Mouse (Mus musculus) embryonic facial prominence, embryonic 12.5 days (tissue): ENCODE data around the gene Rsad1. TPM values are rescaled to one million over a fixed set of nuclear protein-coding genes. Genes with fewer than 3 reads are reported as not detected.

Source experiments
- ATAC-seq: fragments of 200-750 bp; cut with Nextera tagmentation; 2 replicates; pipeline ENCODE4 v1.8.0; 2017; ENCODE audit not compliant: insufficient number of reproducible peaks, insufficient read depth, low FRiP score, low TSS enrichment
- H3K27ac ChIP-seq: fragments of 300-500 bp; sonication (generic); 2 replicates; pipeline ENCODE4 v1.5.1; 2016; ENCODE audit warnings: mild to moderate bottlenecking
- H3K27me3 ChIP-seq: fragments of 300-500 bp; sonication (generic); 2 replicates; pipeline ENCODE4 v1.6.1; 2016; ENCODE audit warnings: mild to moderate bottlenecking, moderate library complexity
- H3K36me3 ChIP-seq: fragments of 300-500 bp; sonication (generic); 2 replicates; pipeline ENCODE4 v1.6.1; 2016; ENCODE audit warnings: mild to moderate bottlenecking
- H3K4me1 ChIP-seq: fragments of 300-500 bp; sonication (generic); 2 replicates; pipeline ENCODE4 v1.6.1; 2016
- H3K4me2 ChIP-seq: fragments of 300-500 bp; sonication (generic); replicated peaks from 2 replicates; pipeline ENCODE4 v1.6.1; 2016; ENCODE audit warnings: mild to moderate bottlenecking, moderate library complexity
- H3K4me3 ChIP-seq: fragments of 300-500 bp; sonication (generic); 2 replicates; pipeline ENCODE4 v1.5.1; 2016; ENCODE audit warnings: mild to moderate bottlenecking
- H3K9ac ChIP-seq: fragments of 300-500 bp; sonication (generic); 2 replicates; pipeline ENCODE4 v1.6.1; 2016; ENCODE audit warnings: mild to moderate bottlenecking, moderate library complexity
- H3K9me3 ChIP-seq: fragments of 300-500 bp; sonication (generic); 2 replicates; pipeline ENCODE4 v1.6.1; 2016; ENCODE audit warnings: mild to moderate bottlenecking, moderate library complexity
- WGBS: fragments of 180-500 bp; shearing (Covaris S2); methylation state at CpG from one replicate; pipeline ENCODE4 v1.1.7; 2016; 5-methylcytosine and 5-hydroxymethylcytosine counted together
- polyA plus RNA-seq: library from polyadenylated mRNA; unstranded; fragments of >200 nt; fragmentation: Nextera tagmentation; extraction: Ambion mirVana; gene quantifications from 2 replicates; pipeline ENCODE4 v1.2.1, GENCODE M21; 2016

The Rsad1 gene
- 5.0 and 5.7 TPM in 2 replicates for polyA plus RNA-seq

DNA sequence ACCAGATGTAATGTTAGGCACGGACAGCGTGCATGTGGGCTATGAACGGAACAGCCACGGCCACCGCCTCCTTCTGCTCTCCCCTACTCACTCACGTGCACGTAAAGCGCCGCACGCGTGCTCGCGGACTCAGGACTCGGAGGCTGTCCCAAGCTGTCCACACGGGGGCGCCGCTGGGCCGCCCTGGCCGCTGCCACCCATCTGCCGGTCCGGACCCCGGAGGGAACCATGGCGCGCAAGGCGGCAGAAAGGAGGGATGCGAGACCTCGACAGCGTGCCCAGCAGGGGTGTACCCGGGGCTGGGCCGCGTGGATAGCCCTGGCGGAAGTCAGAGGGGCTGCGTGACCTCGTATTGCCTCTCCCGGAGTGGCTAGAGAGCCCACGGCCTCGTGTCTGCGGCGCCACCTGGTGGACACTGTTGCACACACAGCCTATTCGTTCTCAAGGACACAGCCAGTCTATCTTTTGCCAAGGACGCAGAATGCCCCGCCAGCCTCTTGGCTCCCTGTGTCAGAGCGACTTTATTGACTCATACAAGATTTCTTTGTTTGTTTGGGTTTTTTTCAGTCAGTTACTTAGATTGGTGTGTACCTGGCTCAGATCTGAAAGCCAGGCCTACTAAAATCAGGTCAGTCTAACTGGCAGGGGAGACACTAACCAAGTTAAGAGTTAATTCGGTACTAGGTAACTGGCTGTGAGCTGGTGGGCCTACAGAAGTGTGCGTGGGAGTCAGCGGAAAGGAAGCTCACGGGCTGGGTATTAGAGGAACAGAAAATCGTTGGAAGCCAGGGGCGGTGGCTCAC is at the start of gene Rsad1:
Rsad1 (minus strand) TSS at position 368 of the 803 bp plus-strand sequence.
- peak; percentile 73 for ATAC-seq
- Histone ChIP-seq H3K27ac (peak within 1 kb of the TSS; percentile 87), H3K27me3 (no peaks in the 10 kb centered on the region), H3K4me1 (peaks cover 17% of the 10 kb centered on the region; the same call in 1 of the 2 replicates), H3K4me2 (peak within 1 kb of the TSS; percentile 92), H3K36me3 (no peaks in the 10 kb centered on the region), H3K4me3 (peak within 1 kb of the TSS; percentile 62), H3K9ac (peak within 1 kb of the TSS; percentile 61), H3K9me3 (0 out of 2 replicates have a peak, but pooled peaks cover 4% of the 10 kb centered on the region)
- WGBS: 4% methylated on average over 49 of the region's 49 CpGs

GRCm38 (mm10) chr11:94598437-94599120 is 49.5 kb upstream of the Rsad1 start:
- ATAC-seq: no peak
- 53% methylated on average over 6 of the region's 6 CpGs for WGBS
- H3K27ac ChIP-seq: no peak overlapping the region
- H3K27me3 ChIP-seq: no peaks in the 10 kb centered on the region
- no peak overlapping the region for H3K4me2 ChIP-seq
- H3K9me3 ChIP-seq: no peaks in the 10 kb centered on the region
- H3K4me3 ChIP-seq: no peak overlapping the region
- H3K36me3 ChIP-seq: 0 out of 2 replicates have a peak, but pooled peaks cover 7% of the 10 kb centered on the region
- peaks cover 14% of the 10 kb centered on the region for H3K4me1 ChIP-seq
- H3K9ac ChIP-seq: 0 out of 2 replicates have a peak overlapping the region, but pooled peaks have one; percentile 7

- 0 out of 2 replicates have a peak, but pooled peaks cover 7% of the 10 kb centered on the region for H3K36me3 ChIP-seq
- H3K4me1 ChIP-seq: peaks cover 15% of the 10 kb centered on the region
- H3K27ac ChIP-seq: no peak overlapping the region
- no peaks in the 10 kb centered on the region for H3K27me3 ChIP-seq
- H3K9ac ChIP-seq: no peak overlapping the region
- no peak for ATAC-seq
- no peaks in the 10 kb centered on the region for H3K9me3 ChIP-seq
- no peak overlapping the region for H3K4me3 ChIP-seq
- WGBS: 95% methylated on average over 4 of the region's 4 CpGs
- H3K4me2 ChIP-seq: no peak overlapping the region
These were observed 48.3 kb upstream of the Rsad1 start for GRCm38 (mm10) chr11:94597319-94597718.

DNA sequence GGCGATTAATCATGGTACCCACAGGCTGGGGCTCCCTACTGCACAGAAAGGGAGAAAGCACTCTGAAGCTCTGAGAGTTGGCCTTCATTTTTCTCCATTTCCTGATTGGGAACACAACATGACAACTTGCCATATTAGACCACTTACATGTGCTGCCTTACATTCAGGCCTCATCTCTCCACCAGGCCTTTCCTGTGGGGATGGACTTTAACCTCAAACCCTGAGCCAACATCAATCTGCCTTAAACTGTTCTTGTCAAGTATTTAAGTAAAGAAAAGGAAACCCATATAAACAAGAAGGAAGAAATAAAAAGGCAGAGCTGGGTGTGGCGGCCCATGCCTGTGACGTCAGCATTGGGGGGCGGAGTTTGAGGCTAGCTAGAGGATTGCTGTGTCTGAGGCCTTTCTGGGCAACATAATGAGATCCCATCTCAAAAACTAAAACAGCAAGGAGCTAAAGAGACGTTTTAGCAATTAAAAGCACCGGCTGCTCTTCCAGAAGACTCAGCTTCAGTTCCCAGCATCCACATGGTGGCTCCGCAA is 47.3 kb upstream of the Rsad1 start:
- Histone ChIP-seq H3K9me3 (no peaks in the 10 kb centered on the region), H3K9ac (no peak overlapping the region), H3K4me3 (no peak overlapping the region), H3K4me2 (no peak overlapping the region), H3K36me3 (0 out of 2 replicates have a peak, but pooled peaks cover 7% of the 10 kb centered on the region), H3K4me1 (peaks cover 19% of the 10 kb centered on the region), H3K27ac (no peak overlapping the region), H3K27me3 (no peaks in the 10 kb centered on the region)
- ATAC-seq: no peak
- WGBS: 66% methylated on average over 7 of the region's 7 CpGs

GRCm38 (mm10) chr11:94587511-94587910 is 38.5 kb upstream of the Rsad1 start:
- no peak overlapping the region for H3K4me2 ChIP-seq
- 61% methylated on average over 6 of the region's 6 CpGs for WGBS
- H3K4me3 ChIP-seq: no peak overlapping the region
- no peaks in the 10 kb centered on the region; the same call in 1 of the 2 replicates for H3K36me3 ChIP-seq
- no peak for ATAC-seq
- no peaks in the 10 kb centered on the region for H3K27me3 ChIP-seq
- peaks cover 16% of the 10 kb centered on the region for H3K4me1 ChIP-seq
- no peaks in the 10 kb centered on the region for H3K9me3 ChIP-seq
- no peak overlapping the region for H3K9ac ChIP-seq
- H3K27ac ChIP-seq: no peak overlapping the region

DNA sequence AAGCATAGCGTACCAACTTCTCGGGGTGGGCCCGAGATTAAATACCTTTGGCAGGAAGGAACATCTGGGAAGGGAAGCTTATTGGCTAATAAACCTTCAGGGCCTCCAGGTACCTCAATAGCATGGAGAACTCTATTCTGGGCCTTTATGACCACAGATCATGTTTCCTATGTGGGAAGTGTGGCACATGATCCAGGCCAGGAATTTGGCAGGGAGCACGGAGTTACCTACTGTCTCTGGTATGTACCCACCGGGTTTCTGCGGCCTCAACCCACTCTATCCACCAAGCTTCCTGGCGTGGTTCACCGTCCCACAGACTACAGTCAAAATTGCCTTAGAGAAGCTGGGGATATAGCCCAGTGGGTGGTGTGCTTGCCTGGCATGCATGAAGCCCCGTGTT is 36.0 kb upstream of the Rsad1 start:
- Histone ChIP-seq H3K36me3 (no peaks in the 10 kb centered on the region; the same call in 1 of the 2 replicates), H3K27me3 (no peaks in the 10 kb centered on the region), H3K9ac (no peak overlapping the region), H3K4me1 (no peaks in the 10 kb centered on the region), H3K4me3 (no peak overlapping the region), H3K9me3 (no peaks in the 10 kb centered on the region), H3K4me2 (no peak overlapping the region), H3K27ac (no peak overlapping the region)
- ATAC-seq: no peak
- 92% methylated on average over 9 of the region's 9 CpGs for WGBS

DNA sequence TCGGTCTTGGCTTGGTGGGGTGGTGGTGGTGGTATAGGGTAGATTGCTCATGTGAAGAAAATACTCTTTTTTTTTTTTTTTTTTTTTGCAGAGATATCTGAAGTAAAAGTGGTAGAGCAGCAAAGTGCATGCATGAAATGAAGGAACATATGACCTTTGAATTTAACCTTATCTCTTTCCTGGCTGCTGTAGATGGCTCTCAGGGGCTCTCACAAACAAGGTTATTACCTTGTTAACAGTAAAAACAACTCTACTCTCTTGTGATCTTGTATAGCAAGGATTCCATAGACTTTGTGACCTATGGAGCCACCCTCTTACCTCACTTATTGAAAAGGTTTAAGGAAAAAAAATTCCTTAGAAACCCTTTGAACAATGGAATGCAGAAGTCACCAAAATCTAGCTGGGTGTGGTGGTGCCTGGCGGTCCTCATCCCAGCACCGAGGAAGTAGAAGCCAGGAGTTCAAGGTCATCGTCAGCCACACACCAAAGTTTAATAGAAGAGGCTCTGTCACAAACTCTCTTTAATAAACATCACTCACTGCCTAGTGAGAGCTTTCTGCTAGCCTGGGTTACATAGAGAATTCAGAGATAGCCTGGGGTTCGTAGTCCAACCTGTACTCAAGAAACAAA is 31.2 kb upstream of the Rsad1 start:
- no peak for ATAC-seq
- Histone ChIP-seq H3K4me1 (no peaks in the 10 kb centered on the region), H3K9ac (no peak overlapping the region), H3K4me2 (no peak overlapping the region), H3K27me3 (no peaks in the 10 kb centered on the region), H3K27ac (no peak overlapping the region), H3K4me3 (no peak overlapping the region), H3K36me3 (no peaks in the 10 kb centered on the region), H3K9me3 (no peaks in the 10 kb centered on the region)
- WGBS: 89% methylated on average over 5 of the region's 5 CpGs

- H3K9ac ChIP-seq: no peak overlapping the region
- no peaks in the 10 kb centered on the region for H3K4me1 ChIP-seq
- no peaks in the 10 kb centered on the region for H3K9me3 ChIP-seq
- no peak for ATAC-seq
- no peaks in the 10 kb centered on the region for H3K27me3 ChIP-seq
- 90% methylated on average over 9 of the region's 9 CpGs for WGBS
- no peak overlapping the region for H3K27ac ChIP-seq
- H3K4me2 ChIP-seq: no peak overlapping the region
- no peak overlapping the region for H3K4me3 ChIP-seq
- H3K36me3 ChIP-seq: no peaks in the 10 kb centered on the region
These were observed 27.3 kb upstream of the Rsad1 start for GRCm38 (mm10) chr11:94576361-94576760.

- no peaks in the 10 kb centered on the region for H3K27me3 ChIP-seq
- WGBS: 68% methylated on average over 2 of the region's 2 CpGs
- H3K9me3 ChIP-seq: no peaks in the 10 kb centered on the region
- H3K9ac ChIP-seq: no peak overlapping the region
- 0 out of 2 replicates have a peak, but pooled peaks cover 6% of the 10 kb centered on the region for H3K36me3 ChIP-seq
- H3K4me3 ChIP-seq: no peak overlapping the region
- no peak overlapping the region for H3K4me2 ChIP-seq
- no peak for ATAC-seq
- H3K27ac ChIP-seq: no peak overlapping the region
- no peaks in the 10 kb centered on the region for H3K4me1 ChIP-seq
These were observed 26.0 kb upstream of the Rsad1 start for GRCm38 (mm10) chr11:94575036-94575435.

- 32% methylated on average over 5 of the region's 7 CpGs for WGBS
- no peaks in the 10 kb centered on the region for H3K9me3 ChIP-seq
- H3K4me3 ChIP-seq: no peak overlapping the region
- ATAC-seq: no peak
- no peak overlapping the region for H3K9ac ChIP-seq
- no peaks in the 10 kb centered on the region for H3K27me3 ChIP-seq
- H3K27ac ChIP-seq: no peak overlapping the region
- H3K4me1 ChIP-seq: no peaks in the 10 kb centered on the region
- H3K4me2 ChIP-seq: no peak overlapping the region
- peaks cover 9% of the 10 kb centered on the region; the same call in 1 of the 2 replicates for H3K36me3 ChIP-seq
These were observed 25.5 kb upstream of the Rsad1 start for GRCm38 (mm10) chr11:94574560-94574959.

DNA sequence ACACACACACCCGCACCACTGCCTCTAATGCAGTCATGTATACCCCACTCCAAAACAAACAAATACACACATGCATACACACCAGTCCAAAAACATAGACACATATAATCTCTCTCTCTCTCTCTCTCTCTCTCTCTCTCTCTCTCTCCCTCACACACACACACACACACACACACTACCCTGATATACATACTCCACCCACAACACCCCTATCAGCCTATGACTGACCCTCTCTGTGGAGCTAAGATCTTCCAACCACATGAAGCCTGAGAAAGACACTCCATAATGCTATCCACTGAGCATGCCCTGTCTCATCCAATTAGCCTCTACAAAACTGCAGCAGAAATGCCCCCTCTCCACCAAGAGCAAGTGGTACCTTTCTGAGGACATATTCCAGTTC is 22.8 kb upstream of the Rsad1 start:
- H3K4me3 ChIP-seq: no peak overlapping the region
- no peak overlapping the region for H3K27ac ChIP-seq
- no peak for ATAC-seq
- H3K9me3 ChIP-seq: no peaks in the 10 kb centered on the region
- H3K27me3 ChIP-seq: no peaks in the 10 kb centered on the region
- H3K4me2 ChIP-seq: no peak overlapping the region
- H3K36me3 ChIP-seq: peaks cover 17% of the 10 kb centered on the region; the same call in 1 of the 2 replicates
- WGBS: 89% methylated on average over 1 of the region's 1 CpGs
- no peaks in the 10 kb centered on the region for H3K4me1 ChIP-seq
- H3K9ac ChIP-seq: no peak overlapping the region
